Mouse (Mus musculus) lung, adult 18-20 months (tissue): ENCODE measurements at regions not wholly inside any gene's neighbourhood (a gene's known extent, or its start where the extent isn't known, plus 50 kb on each side); places are given as distances from the start of the nearest gene placed in this dataset.
A peak's percentile ranks its signal among the peaks of the same experiment; 100 is the strongest.
"Not testable (repeated sequence)": the region's sequence is repeated elsewhere in the genome, so short reads cannot be mapped to it uniquely, and the experiment has no call there.

Experiments
- DNase-seq, 2 experiments: peaks; one replicate each; pipeline ENCODE4 v3.0.0; 2022; ENCODE audit warnings: mixed read lengths in 2 of 2

- DNase-seq = no peak
Measured at GRCm38 (mm10) chr3:40206326-40206725, 324.8 kb upstream of the Intu start.

GRCm38 (mm10) chr3:40211793-40212192, 319.3 kb upstream of the Intu start:
- DNase-seq = no peak

- DNase-seq = no peak
Measured at GRCm38 (mm10) chr3:40226772-40227171, 304.3 kb upstream of the Intu start.

GRCm38 (mm10) chr3:40243499-40244101, 287.5 kb upstream of the Intu start:
- DNase-seq = no peak

- no peak for DNase-seq
Measured at GRCm38 (mm10) chr3:40254376-40254775, 276.7 kb upstream of the Intu start.

- no peak for DNase-seq
Measured at GRCm38 (mm10) chr3:40262536-40262935, 268.6 kb upstream of the Intu start.

GRCm38 (mm10) chr3:40267514-40267913, 263.6 kb upstream of the Intu start:
- DNase-seq = no peak

- DNase-seq = no peak
Measured at GRCm38 (mm10) chr3:40282926-40283325, 248.2 kb upstream of the Intu start.

GRCm38 (mm10) chr3:40286959-40287710, 244.0 kb upstream of the Intu start:
- no peak for DNase-seq

GRCm38 (mm10) chr3:40297120-40297519, 234.0 kb upstream of the Intu start:
- DNase-seq = no peak

- DNase-seq = no peak
Measured at GRCm38 (mm10) chr3:40320319-40320718, 210.8 kb upstream of the Intu start.

GRCm38 (mm10) chr3:40325872-40326803, 204.9 kb upstream of the Intu start:
- DNase-seq = no peak

- no peak for DNase-seq
Measured at GRCm38 (mm10) chr3:40339492-40340030, 191.5 kb upstream of the Intu start.

- DNase-seq = no peak
Measured at GRCm38 (mm10) chr3:40355103-40355502, 176.0 kb upstream of the Intu start.

- DNase-seq = no peak
Measured at GRCm38 (mm10) chr3:40368421-40368820, 162.7 kb upstream of the Intu start.

GRCm38 (mm10) chr3:40371411-40371810, 159.7 kb upstream of the Intu start:
- no peak for DNase-seq

- not testable (repeated sequence) for DNase-seq
Measured at GRCm38 (mm10) chr3:40376220-40376619, 154.9 kb upstream of the Intu start.

- no peak for DNase-seq
Measured at GRCm38 (mm10) chr3:40377416-40377815, 153.7 kb upstream of the Intu start.

- no peak for DNase-seq
Measured at GRCm38 (mm10) chr3:40379063-40379462, 152.0 kb upstream of the Intu start.

GRCm38 (mm10) chr3:40391631-40392030, 139.5 kb upstream of the Intu start:
- DNase-seq = peak in 1 of 2 experiments; percentile 21

GRCm38 (mm10) chr3:40398184-40398583, 132.9 kb upstream of the Intu start:
- no peak for DNase-seq

GRCm38 (mm10) chr3:40403402-40403801, 127.7 kb upstream of the Intu start:
- DNase-seq = no peak
